Mouse (Mus musculus) megakaryocyte, embryonic 14.5 days (primary cell): ENCODE data around the gene Kiss1.

Source experiments
- FLI1 ChIP-seq: IDR thresholded peaks from 2 replicates; pipeline ENCODE4 v1.6.1; 2012; ENCODE audit warnings: low read length, inconsistent platforms, mixed read lengths
- GATA1 ChIP-seq: IDR thresholded peaks from 3 replicates; pipeline ENCODE4 v1.6.1; 2012; ENCODE audit warnings: mixed read lengths, low read length, inconsistent platforms, borderline replicate concordance

- TF ChIP-seq GATA1 (no peak), FLI1 (no peak)
Observed at GRCm38 (mm10) chr1:133311946-133312345, 9.7 kb upstream of the Kiss1 start.
